Mouse (Mus musculus) embryo, embryonic 9.5 days (tissue): ENCODE data around the gene Ndufaf5.
"Not testable (repeated sequence)": the region's sequence is repeated elsewhere in the genome, so short reads cannot be mapped to it uniquely, and the experiment has no call there.

Source experiments
- DNase-seq: peaks from one replicate; pipeline ENCODE4 v3.0.0-alpha.2; 2017; ENCODE audit errors: extremely low spot score

Gene Ndufaf5

GRCm38 (mm10) chr2:140170127-140170802 is at the start of gene Ndufaf5, which contains the start of gene Esf1:
Gene Ndufaf5, plus strand, starts transcription at chr2:140170649.
Gene Esf1, minus strand, starts transcription at chr2:140170564.
- peak; percentile 93 for DNase-seq

GRCm38 (mm10) chr2:140125516-140125915 is 44.9 kb upstream of the Ndufaf5 start:
- DNase-seq = no peak

- not testable (repeated sequence) for DNase-seq
These were observed 18.7 kb upstream of the Ndufaf5 start, which contains the start of gene Gm17374 for GRCm38 (mm10) chr2:140151743-140152142. Gene Gm17374, plus strand, starts transcription at chr2:140152043.

- DNase-seq = peak; percentile 8
These were observed 11.2 kb upstream of the Ndufaf5 start for GRCm38 (mm10) chr2:140159186-140159730.

- DNase-seq = no peak
These were observed 7.0 kb upstream of the Ndufaf5 start for GRCm38 (mm10) chr2:140163351-140163854.

GRCm38 (mm10) chr2:140169057-140169456 is 1.4 kb upstream of the Ndufaf5 start:
- no peak for DNase-seq

- DNase-seq = no peak
These were observed 529 bp downstream of the Ndufaf5 start for GRCm38 (mm10) chr2:140170803-140171553.

GRCm38 (mm10) chr2:140185685-140186210 is 15.3 kb downstream of the Ndufaf5 start:
- not testable (repeated sequence) for DNase-seq

- no peak for DNase-seq
These were observed 30.3 kb downstream of the Ndufaf5 start for GRCm38 (mm10) chr2:140200713-140201112.

- DNase-seq = no peak
These were observed 32.1 kb downstream of the Ndufaf5 start for GRCm38 (mm10) chr2:140202573-140202972.

- no peak for DNase-seq
These were observed 33.3 kb downstream of the Ndufaf5 start for GRCm38 (mm10) chr2:140203756-140204155.

- DNase-seq = no peak
These were observed 44.1 kb downstream of the Ndufaf5 start for GRCm38 (mm10) chr2:140214519-140215027.

GRCm38 (mm10) chr2:140215415-140215814 is 45.0 kb downstream of the Ndufaf5 start:
- no peak for DNase-seq

- no peak for DNase-seq
These were observed 45.5 kb downstream of the Ndufaf5 start for GRCm38 (mm10) chr2:140215965-140216364.

GRCm38 (mm10) chr2:140220325-140220724 is 49.9 kb downstream of the Ndufaf5 start:
- DNase-seq = no peak

GRCm38 (mm10) chr2:140230295-140230694 is 59.8 kb downstream of the Ndufaf5 start:
- no peak for DNase-seq

GRCm38 (mm10) chr2:140237245-140237644 is 66.8 kb downstream of the Ndufaf5 start:
- peak; percentile 5 for DNase-seq

- no peak for DNase-seq
These were observed 71.9 kb downstream of the Ndufaf5 start for GRCm38 (mm10) chr2:140242398-140242797.

GRCm38 (mm10) chr2:140243105-140243504 is 72.7 kb downstream of the Ndufaf5 start:
- DNase-seq = no peak
